Mouse (Mus musculus) intestine, postnatal 0 days (tissue): ENCODE results near the gene Tspan32. TPM values are rescaled to one million over a fixed set of nuclear protein-coding genes. Genes with fewer than 3 reads are reported as not detected.

Source experiments
- ATAC-seq: fragments of 200-750 bp; cut with Nextera tagmentation; 2 replicates; pipeline ENCODE4 v1.8.0; 2017; ENCODE audit warnings: mild to moderate bottlenecking, moderate TSS enrichment, moderate library complexity
- H3K27ac ChIP-seq: fragments of 300-500 bp; sonication (generic); 2 replicates; pipeline ENCODE4 v1.5.1; 2014; ENCODE audit warnings: mild to moderate bottlenecking, low read depth, low read length, moderate library complexity
- H3K27me3 ChIP-seq: fragments of 300-500 bp; sonication (generic); replicated peaks from 2 replicates; pipeline ENCODE4 v1.6.1; 2014; ENCODE audit warnings: low read length, mixed read lengths; ENCODE audit not compliant: control insufficient read depth, insufficient read depth
- H3K36me3 ChIP-seq: fragments of 300-500 bp; sonication (generic); 2 replicates; pipeline ENCODE4 v1.6.1; 2014; ENCODE audit warnings: mild to moderate bottlenecking, moderate library complexity; ENCODE audit not compliant: control insufficient read depth, insufficient read depth
- H3K4me1 ChIP-seq: fragments of 300-500 bp; sonication (generic); replicated peaks from 2 replicates; pipeline ENCODE4 v1.6.1; 2014; ENCODE audit warnings: antibody characterized with exemption, low read length, mixed read lengths; ENCODE audit not compliant: control insufficient read depth, insufficient read depth
- H3K4me2 ChIP-seq: fragments of 300-500 bp; sonication (generic); replicated peaks from 2 replicates; pipeline ENCODE4 v1.6.1; 2014; ENCODE audit warnings: low read depth, mild to moderate bottlenecking, moderate library complexity
- H3K4me3 ChIP-seq: fragments of 300-500 bp; sonication (generic); 2 replicates; pipeline ENCODE4 v1.5.1; 2014; ENCODE audit warnings: low read depth, low read length
- H3K9ac ChIP-seq: fragments of 300-500 bp; sonication (generic); 2 replicates; pipeline ENCODE4 v1.6.1; 2014; ENCODE audit warnings: mild to moderate bottlenecking, low read depth, low read length
- H3K9me3 ChIP-seq: fragments of 300-500 bp; sonication (generic); 2 replicates; pipeline ENCODE4 v1.6.1; 2016; ENCODE audit warnings: mixed run types; ENCODE audit not compliant: control insufficient read depth
- CTCF ChIP-seq: sonication (generic); IDR thresholded peaks from 2 replicates; pipeline ENCODE4 v1.5.1; 2016; ENCODE audit warnings: low read depth, mild to moderate bottlenecking, control low read depth, antibody characterized with exemption, moderate library complexity
- WGBS: fragments of 180-500 bp; shearing (Covaris S2); extraction: QIAGEN DNeasy Blood & Tissue Kit; methylation state at CpG from one replicate; pipeline ENCODE4 v1.1.7; 2014; 5-methylcytosine and 5-hydroxymethylcytosine counted together
- polyA plus RNA-seq: library from polyadenylated mRNA; unstranded; fragments of >200 nt; fragmentation: Nextera tagmentation; extraction: Ambion mirVana; gene quantifications from 2 replicates; pipeline ENCODE4 v1.2.1, GENCODE M21; 2015

Gene Tspan32
- polyA plus RNA-seq, 1 experiment from 2014 or later, result 0.74 TPM

- 92% methylated on average over 8 of the region's 8 CpGs for WGBS
- Histone ChIP-seq H3K9ac (no peak overlapping the region), H3K4me3 (no peak overlapping the region), H3K4me2 (no peak overlapping the region), H3K4me1 (0 out of 2 replicates have a peak, but pooled peaks cover 6% of the 10 kb centered on the region), H3K27me3 (no peaks in the 10 kb centered on the region), H3K27ac (no peak overlapping the region), H3K36me3 (no peaks in the 10 kb centered on the region), H3K9me3 (no peaks in the 10 kb centered on the region)
- ATAC-seq, result no peak
- TF ChIP-seq CTCF, result no peak
Measured at GRCm38 (mm10) chr7:143006756-143007598, 2.1 kb downstream of the Tspan32 start.

DNA sequence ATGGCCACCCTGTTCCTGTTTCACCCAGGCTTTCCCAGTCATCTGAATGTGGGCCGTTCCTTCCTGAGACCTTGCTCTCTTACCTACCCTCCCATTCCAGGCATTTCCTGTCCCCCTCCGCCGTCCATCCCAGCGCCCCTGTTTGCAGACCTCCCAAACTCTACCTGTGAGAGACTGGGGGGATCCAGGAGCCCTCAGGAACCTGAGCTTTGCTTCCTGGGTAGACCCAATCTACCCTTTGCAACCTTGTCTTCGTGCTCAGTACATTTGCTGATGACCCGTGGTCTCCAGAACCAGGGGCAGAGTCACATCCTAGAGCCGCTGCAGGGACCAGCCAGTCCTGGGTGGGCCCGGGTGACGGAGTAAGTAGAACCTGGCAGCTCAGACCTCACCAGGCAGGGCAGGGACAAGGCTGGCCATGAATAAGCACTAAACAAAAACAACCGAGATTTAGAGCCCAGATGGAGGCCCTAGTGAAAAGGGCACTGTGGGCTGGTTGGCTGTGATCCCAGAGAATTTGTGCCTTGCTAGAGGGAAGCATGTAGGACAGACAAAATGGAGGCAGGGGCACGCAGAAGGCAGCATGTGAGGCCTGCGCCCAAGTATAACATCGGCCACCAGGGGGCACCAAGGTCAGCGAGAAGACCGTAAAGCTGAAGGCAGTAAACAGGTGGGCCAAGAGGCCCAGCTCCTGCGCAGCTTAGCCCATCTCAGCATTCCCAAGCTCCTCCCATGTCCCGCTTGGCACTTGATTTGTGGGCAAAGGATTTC is 2.9 kb downstream of the Tspan32 start:
- ATAC-seq, result peak; percentile 76
- peak overlapping the region; percentile 15; the same call in 1 of the 2 replicates for H3K27ac ChIP-seq
- H3K4me1 ChIP-seq, result 0 out of 2 replicates have a peak, but pooled peaks cover 8% of the 10 kb centered on the region
- no peaks in the 10 kb centered on the region for H3K36me3 ChIP-seq
- 42% methylated on average over 17 of the region's 17 CpGs for WGBS
- H3K4me3 ChIP-seq, result no peak overlapping the region
- no peak overlapping the region for H3K4me2 ChIP-seq
- H3K9me3 ChIP-seq, result no peaks in the 10 kb centered on the region
- H3K9ac ChIP-seq, result no peak overlapping the region
- H3K27me3 ChIP-seq, result no peaks in the 10 kb centered on the region
- TF ChIP-seq CTCF, result peak; percentile 96

- peak; percentile 39 for ATAC-seq
- no peak for TF ChIP-seq CTCF
- no peak overlapping the region for H3K4me3 ChIP-seq
- H3K4me1 ChIP-seq, result 0 out of 2 replicates have a peak, but pooled peaks cover 8% of the 10 kb centered on the region
- no peaks in the 10 kb centered on the region for H3K9me3 ChIP-seq
- H3K36me3 ChIP-seq, result no peaks in the 10 kb centered on the region
- no peak overlapping the region for H3K9ac ChIP-seq
- WGBS, result 33% methylated on average over 8 of the region's 8 CpGs
- peak overlapping the region; percentile 15; the same call in 1 of the 2 replicates for H3K27ac ChIP-seq
- H3K27me3 ChIP-seq, result no peaks in the 10 kb centered on the region
- 0 out of 2 replicates have a peak overlapping the region, but pooled peaks have one; percentile 9 for H3K4me2 ChIP-seq
Measured at GRCm38 (mm10) chr7:143008370-143008926, 3.6 kb downstream of the Tspan32 start.

GRCm38 (mm10) chr7:143008996-143009665 is 4.3 kb downstream of the Tspan32 start:
- Histone ChIP-seq H3K27ac (peak overlapping the region; percentile 35; the same call in 1 of the 2 replicates), H3K9ac (no peak overlapping the region), H3K27me3 (no peaks in the 10 kb centered on the region), H3K4me1 (0 out of 2 replicates have a peak, but pooled peaks cover 8% of the 10 kb centered on the region), H3K4me2 (0 out of 2 replicates have a peak overlapping the region, but pooled peaks have one; percentile 9), H3K9me3 (no peaks in the 10 kb centered on the region), H3K36me3 (no peaks in the 10 kb centered on the region), H3K4me3 (no peak overlapping the region)
- TF ChIP-seq CTCF, result no peak
- 0 out of 2 replicates have a peak, but pooled peaks have one; percentile 15 for ATAC-seq
- 58% methylated on average over 3 of the region's 4 CpGs for WGBS

- Histone ChIP-seq H3K4me1 (peaks cover 8% of the 10 kb centered on the region; the same call in 1 of the 2 replicates), H3K4me2 (no peak overlapping the region), H3K4me3 (no peak overlapping the region), H3K27me3 (no peaks in the 10 kb centered on the region), H3K9me3 (no peaks in the 10 kb centered on the region), H3K36me3 (no peaks in the 10 kb centered on the region), H3K27ac (no peak overlapping the region), H3K9ac (no peak overlapping the region)
- TF ChIP-seq CTCF, result no peak
- no peak for ATAC-seq
- WGBS, result 84% methylated on average over 4 of the region's 4 CpGs
Measured at GRCm38 (mm10) chr7:143009996-143010395, 5.2 kb downstream of the Tspan32 start.
